Mouse (Mus musculus) forebrain, embryonic 14.5 days (tissue): Measurements from ENCODE around the gene Cplx3. TPM values are rescaled to one million over a fixed set of nuclear protein-coding genes. Genes with fewer than 3 reads are reported as not detected.

Experiments used
- ATAC-seq: fragments of 200-750 bp; cut with Nextera tagmentation; 2 replicates; pipeline ENCODE4 v1.8.0; 2017; ENCODE audit warnings: mild to moderate bottlenecking, moderate library complexity
- DNase-seq: peaks from one replicate; pipeline ENCODE4 v3.0.0-alpha.2; 2015; ENCODE audit warnings: low spot score
- H3K27ac ChIP-seq: fragments of 300-500 bp; sonication (generic); 2 replicates; pipeline ENCODE4 v1.5.1; 2014; ENCODE audit warnings: low read depth, mild to moderate bottlenecking, control low read depth, low read length, moderate library complexity
- H3K27me3 ChIP-seq: fragments of 300-500 bp; sonication (generic); replicated peaks from 2 replicates; pipeline ENCODE4 v1.6.1; 2014; ENCODE audit warnings: low read length, control low read depth, mixed read lengths; ENCODE audit not compliant: control insufficient read depth, insufficient read depth
- H3K36me3 ChIP-seq: fragments of 300-500 bp; sonication (generic); 2 replicates; pipeline ENCODE4 v1.6.1; 2014; ENCODE audit warnings: low read length, control low read depth; ENCODE audit not compliant: control insufficient read depth, insufficient read depth
- H3K4me1 ChIP-seq: fragments of 300-500 bp; sonication (generic); 2 replicates; pipeline ENCODE4 v1.6.1; 2014; ENCODE audit warnings: antibody characterized with exemption, low read length, control low read depth; ENCODE audit not compliant: control insufficient read depth, insufficient read depth
- H3K4me2 ChIP-seq: fragments of 300-500 bp; sonication (generic); 2 replicates; pipeline ENCODE4 v1.6.1; 2014; ENCODE audit warnings: mild to moderate bottlenecking, control low read depth, low read length
- H3K4me3 ChIP-seq: fragments of 300-500 bp; sonication (generic); 2 replicates; pipeline ENCODE4 v1.5.1; 2014; ENCODE audit warnings: low read depth, low read length, control low read depth
- H3K9ac ChIP-seq: fragments of 300-500 bp; sonication (generic); 2 replicates; pipeline ENCODE4 v1.6.1; 2014; ENCODE audit warnings: mild to moderate bottlenecking, low read length, control low read depth, moderate library complexity
- H3K9me3 ChIP-seq: fragments of 300-500 bp; sonication (generic); replicated peaks from 2 replicates; pipeline ENCODE4 v1.6.1; 2016; ENCODE audit warnings: low read length, control low read depth, mixed read lengths; ENCODE audit not compliant: control insufficient read depth
- WGBS: fragments of 180-500 bp; shearing (Covaris S2); extraction: QIAGEN DNeasy Blood & Tissue Kit; methylation state at CpG from one replicate; pipeline ENCODE4 v1.1.7; 2014; 5-methylcytosine and 5-hydroxymethylcytosine counted together
- polyA plus RNA-seq: library from polyadenylated mRNA; unstranded; fragments of >200 nt; fragmentation: Nextera tagmentation; extraction: Ambion mirVana; gene quantifications from 2 replicates; pipeline ENCODE4 v1.2.1, GENCODE M21; 2014

Cplx3 gene
- polyA plus RNA-seq, 1 experiment from 2014 or later = 0.34 TPM

- no peak overlapping the region for H3K9ac ChIP-seq
- H3K4me2 ChIP-seq = no peak overlapping the region
- no peak overlapping the region for H3K27ac ChIP-seq
- no peak for ATAC-seq
- WGBS = 92% methylated on average over 11 of the region's 11 CpGs
- peaks cover 74% of the 10 kb centered on the region for H3K36me3 ChIP-seq
- H3K4me3 ChIP-seq = no peak overlapping the region
- no peak for DNase-seq
- H3K4me1 ChIP-seq = no peaks in the 10 kb centered on the region
- no peaks in the 10 kb centered on the region for H3K9me3 ChIP-seq
- no peaks in the 10 kb centered on the region for H3K27me3 ChIP-seq
Measured at GRCm38 (mm10) chr9:57627892-57628291, 21.8 kb upstream of the Cplx3 start.

GRCm38 (mm10) chr9:57627191-57627590, 21.1 kb upstream of the Cplx3 start:
- Histone ChIP-seq H3K9ac (no peak overlapping the region), H3K4me3 (no peak overlapping the region), H3K4me2 (no peak overlapping the region), H3K9me3 (no peaks in the 10 kb centered on the region), H3K36me3 (peaks cover 74% of the 10 kb centered on the region), H3K27ac (no peak overlapping the region), H3K27me3 (no peaks in the 10 kb centered on the region), H3K4me1 (no peaks in the 10 kb centered on the region)
- DNase-seq (no peak), ATAC-seq (no peak)
- WGBS = 93% methylated on average over 17 of the region's 17 CpGs

- 65% methylated on average over 15 of the region's 15 CpGs for WGBS
- Histone ChIP-seq H3K9ac (no peak overlapping the region), H3K9me3 (no peaks in the 10 kb centered on the region), H3K4me1 (no peaks in the 10 kb centered on the region), H3K27ac (no peak overlapping the region), H3K4me3 (no peak overlapping the region), H3K4me2 (no peak overlapping the region), H3K27me3 (no peaks in the 10 kb centered on the region), H3K36me3 (peaks cover 66% of the 10 kb centered on the region)
- DNase-seq (no peak), ATAC-seq (no peak)
Measured at GRCm38 (mm10) chr9:57625674-57626500, 19.8 kb upstream of the Cplx3 start.

- WGBS = 89% methylated on average over 7 of the region's 7 CpGs
- Histone ChIP-seq H3K9me3 (no peaks in the 10 kb centered on the region), H3K4me3 (no peak overlapping the region), H3K27me3 (no peaks in the 10 kb centered on the region), H3K9ac (no peak overlapping the region), H3K27ac (no peak overlapping the region), H3K36me3 (peaks cover 51% of the 10 kb centered on the region), H3K4me2 (no peak overlapping the region), H3K4me1 (no peaks in the 10 kb centered on the region)
- DNase-seq (no peak), ATAC-seq (no peak)
Measured at GRCm38 (mm10) chr9:57624295-57624694, 18.2 kb upstream of the Cplx3 start.

- no peak for ATAC-seq
Measured at GRCm38 (mm10) chr9:57620674-57621073, 14.6 kb upstream of the Cplx3 start, which contains the start of gene Lman1l. Lman1l (minus strand) TSS chr9:57620774.

GRCm38 (mm10) chr9:57618854-57619253, 12.8 kb upstream of the Cplx3 start:
- Histone ChIP-seq H3K4me2 (no peak overlapping the region), H3K4me1 (no peaks in the 10 kb centered on the region), H3K4me3 (no peak overlapping the region), H3K9me3 (no peaks in the 10 kb centered on the region), H3K36me3 (no peaks in the 10 kb centered on the region), H3K27me3 (no peaks in the 10 kb centered on the region), H3K9ac (no peak overlapping the region), H3K27ac (no peak overlapping the region)
- WGBS = 79% methylated on average over 8 of the region's 8 CpGs
- DNase-seq = no peak
- no peak for ATAC-seq

More at GRCm38 (mm10) chr9:57620674-57621073, 14.6 kb upstream of the Cplx3 start, which contains the start of gene Lman1l:
- DNase-seq = no peak
- H3K4me3 ChIP-seq = no peak within 1 kb of the TSS
- no peaks in the 10 kb centered on the region for H3K27me3 ChIP-seq
- WGBS = 98% methylated on average over 5 of the region's 5 CpGs
- no peak within 1 kb of the TSS for H3K9ac ChIP-seq
- peaks cover 15% of the 10 kb centered on the region for H3K36me3 ChIP-seq
- H3K27ac ChIP-seq = no peak within 1 kb of the TSS
- no peaks in the 10 kb centered on the region for H3K9me3 ChIP-seq
- H3K4me1 ChIP-seq = no peaks in the 10 kb centered on the region
- H3K4me2 ChIP-seq = no peak within 1 kb of the TSS

GRCm38 (mm10) chr9:57617556-57618169, 11.6 kb upstream of the Cplx3 start:
- DNase-seq = no peak
- Histone ChIP-seq H3K9me3 (no peaks in the 10 kb centered on the region), H3K4me2 (no peak overlapping the region), H3K9ac (no peak overlapping the region), H3K4me1 (no peaks in the 10 kb centered on the region), H3K27me3 (no peaks in the 10 kb centered on the region), H3K36me3 (no peaks in the 10 kb centered on the region), H3K4me3 (no peak overlapping the region), H3K27ac (no peak overlapping the region)
- WGBS = 78% methylated on average over 8 of the region's 8 CpGs
- no peak for ATAC-seq

GRCm38 (mm10) chr9:57614786-57615185, 8.7 kb upstream of the Cplx3 start:
- ATAC-seq = no peak
- 0 out of 2 replicates have a peak, but pooled peaks cover 8% of the 10 kb centered on the region for H3K4me1 ChIP-seq
- H3K27ac ChIP-seq = no peak overlapping the region
- H3K4me3 ChIP-seq = no peak overlapping the region
- no peak for DNase-seq
- H3K36me3 ChIP-seq = no peaks in the 10 kb centered on the region
- WGBS = 83% methylated on average over 4 of the region's 4 CpGs
- no peak overlapping the region for H3K9ac ChIP-seq
- no peaks in the 10 kb centered on the region for H3K9me3 ChIP-seq
- no peaks in the 10 kb centered on the region for H3K27me3 ChIP-seq
- H3K4me2 ChIP-seq = no peak overlapping the region

GRCm38 (mm10) chr9:57613975-57614374, 7.9 kb upstream of the Cplx3 start:
- H3K27ac ChIP-seq = no peak overlapping the region
- no peak overlapping the region for H3K4me3 ChIP-seq
- no peak overlapping the region for H3K9ac ChIP-seq
- H3K27me3 ChIP-seq = no peaks in the 10 kb centered on the region
- H3K9me3 ChIP-seq = no peaks in the 10 kb centered on the region
- 0 out of 2 replicates have a peak, but pooled peaks cover 8% of the 10 kb centered on the region for H3K4me1 ChIP-seq
- DNase-seq = no peak
- no peak for ATAC-seq
- H3K36me3 ChIP-seq = no peaks in the 10 kb centered on the region
- no peak overlapping the region for H3K4me2 ChIP-seq
- 83% methylated on average over 7 of the region's 7 CpGs for WGBS
